Mouse (Mus musculus) heart, embryonic 12.5 days (tissue): ENCODE measurements around the gene Ptprk. TPM values are rescaled to one million over a fixed set of nuclear protein-coding genes. Genes with fewer than 3 reads are reported as not detected.

ENCODE experiments used
- ATAC-seq: fragments of 200-750 bp; cut with Nextera tagmentation; 2 replicates; pipeline ENCODE4 v1.8.0; 2017; ENCODE audit warnings: moderate TSS enrichment, moderate library complexity; ENCODE audit not compliant: insufficient number of reproducible peaks, low FRiP score
- H3K27ac ChIP-seq: fragments of 300-500 bp; sonication (generic); 2 replicates; pipeline ENCODE4 v1.5.1; 2016; ENCODE audit warnings: mild to moderate bottlenecking, moderate library complexity; ENCODE audit not compliant: poor library complexity, severe bottlenecking
- H3K27me3 ChIP-seq: fragments of 300-500 bp; sonication (generic); replicated peaks from 2 replicates; pipeline ENCODE4 v1.6.1; 2016; ENCODE audit warnings: mild to moderate bottlenecking, moderate library complexity
- H3K36me3 ChIP-seq: fragments of 300-500 bp; sonication (generic); 2 replicates; pipeline ENCODE4 v1.6.1; 2016; ENCODE audit warnings: mild to moderate bottlenecking, moderate library complexity
- H3K4me1 ChIP-seq: fragments of 300-500 bp; sonication (generic); replicated peaks from 2 replicates; pipeline ENCODE4 v1.6.1; 2016; ENCODE audit warnings: mild to moderate bottlenecking
- H3K4me2 ChIP-seq: fragments of 300-500 bp; sonication (generic); 2 replicates; pipeline ENCODE4 v1.6.1; 2016; ENCODE audit warnings: mild to moderate bottlenecking, moderate library complexity
- H3K4me3 ChIP-seq: fragments of 300-500 bp; sonication (generic); 2 replicates; pipeline ENCODE4 v1.5.1; 2016; ENCODE audit warnings: mild to moderate bottlenecking
- H3K9ac ChIP-seq: fragments of 300-500 bp; sonication (generic); 2 replicates; pipeline ENCODE4 v1.6.1; 2016; ENCODE audit warnings: mild to moderate bottlenecking, moderate library complexity
- H3K9me3 ChIP-seq: fragments of 300-500 bp; sonication (generic); replicated peaks from 2 replicates; pipeline ENCODE4 v1.6.1; 2016; ENCODE audit warnings: mild to moderate bottlenecking, moderate library complexity
- WGBS: fragments of 180-500 bp; shearing (Covaris S2); methylation state at CpG from one replicate; pipeline ENCODE4 v1.1.7; 2016; 5-methylcytosine and 5-hydroxymethylcytosine counted together
- polyA plus RNA-seq: library from polyadenylated mRNA; unstranded; fragments of >200 nt; fragmentation: Nextera tagmentation; extraction: Ambion mirVana; gene quantifications from 2 replicates; pipeline ENCODE4 v1.2.1, GENCODE M21; 2016

Gene Ptprk
- polyA plus RNA-seq, 1 experiment from 2014 or later: 43.7 TPM

GRCm38 (mm10) chr10:28227732-28228131 lies 153.1 kb downstream of the Ptprk start:
- Histone ChIP-seq H3K27ac (no peak overlapping the region), H3K9ac (no peak overlapping the region), H3K9me3 (no peaks in the 10 kb centered on the region), H3K36me3 (no peaks in the 10 kb centered on the region), H3K4me2 (no peak overlapping the region), H3K4me3 (no peak overlapping the region), H3K4me1 (peaks cover 27% of the 10 kb centered on the region), H3K27me3 (no peaks in the 10 kb centered on the region)
- 41% methylated on average over 4 of the region's 4 CpGs for WGBS
- ATAC-seq: no peak

DNA sequence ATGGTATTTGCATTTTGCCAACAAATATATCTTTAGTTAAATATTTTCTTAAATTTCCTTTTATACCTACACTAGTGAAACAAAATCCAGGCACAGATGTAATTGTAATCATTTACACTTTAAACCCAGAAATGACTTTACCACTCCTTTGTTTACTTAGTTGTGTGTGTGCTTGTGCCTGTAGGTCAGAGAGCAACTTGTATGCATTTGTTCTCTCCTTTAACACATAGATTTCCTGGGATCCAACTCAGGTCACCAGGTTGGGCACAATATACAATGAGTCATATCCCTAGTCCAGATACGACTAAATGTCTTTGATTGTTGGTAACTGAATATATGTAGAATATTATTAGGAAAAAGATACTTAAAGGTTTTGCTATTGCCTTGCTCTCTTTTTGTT lies 153.6 kb downstream of the Ptprk start:
- Histone ChIP-seq H3K36me3 (no peaks in the 10 kb centered on the region), H3K4me3 (no peak overlapping the region), H3K27me3 (no peaks in the 10 kb centered on the region), H3K4me2 (no peak overlapping the region), H3K27ac (no peak overlapping the region), H3K9me3 (no peaks in the 10 kb centered on the region), H3K4me1 (peaks cover 27% of the 10 kb centered on the region), H3K9ac (no peak overlapping the region)
- no peak for ATAC-seq
- WGBS: 84% methylated on average over 1 of the region's 1 CpGs

- H3K4me2 ChIP-seq: no peak overlapping the region
- H3K9me3 ChIP-seq: no peaks in the 10 kb centered on the region
- H3K4me3 ChIP-seq: no peak overlapping the region
- H3K27ac ChIP-seq: no peak overlapping the region
- ATAC-seq: no peak
- no peaks in the 10 kb centered on the region for H3K36me3 ChIP-seq
- 0 out of 2 replicates have a peak, but pooled peaks cover 7% of the 10 kb centered on the region for H3K4me1 ChIP-seq
- no peaks in the 10 kb centered on the region for H3K27me3 ChIP-seq
- H3K9ac ChIP-seq: no peak overlapping the region
- 59% methylated on average over 4 of the region's 4 CpGs for WGBS
These were observed 157.9 kb downstream of the Ptprk start for GRCm38 (mm10) chr10:28232273-28233167.

- H3K9ac ChIP-seq: no peak overlapping the region
These were observed 174.4 kb downstream of the Ptprk start for GRCm38 (mm10) chr10:28249047-28249446.

DNA sequence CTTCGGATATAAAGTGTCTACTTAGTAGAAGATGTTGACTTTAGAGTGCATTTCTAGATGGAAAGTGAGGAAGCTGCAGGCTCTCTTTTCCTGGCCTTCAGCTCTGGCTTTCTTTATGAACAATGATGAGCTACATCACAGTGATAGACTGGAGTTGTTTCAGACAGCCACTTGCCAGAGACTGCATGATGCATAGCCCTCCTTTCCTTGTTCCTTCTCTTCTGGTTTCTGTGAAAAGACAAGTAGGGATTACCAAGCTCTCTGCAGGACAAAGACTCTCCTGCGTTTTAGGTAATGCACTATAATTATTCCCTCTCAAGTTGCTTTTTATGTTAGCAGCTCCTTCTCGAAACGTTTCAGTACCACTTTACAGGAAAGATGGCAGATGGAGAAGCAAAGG lies 176.8 kb downstream of the Ptprk start:
- no peak for ATAC-seq
- Histone ChIP-seq H3K4me3 (no peak overlapping the region), H3K9ac (no peak overlapping the region), H3K36me3 (no peaks in the 10 kb centered on the region), H3K27me3 (no peaks in the 10 kb centered on the region), H3K27ac (no peak overlapping the region), H3K4me2 (no peak overlapping the region), H3K4me1 (no peaks in the 10 kb centered on the region), H3K9me3 (no peaks in the 10 kb centered on the region)
- WGBS: 69% methylated on average over 4 of the region's 4 CpGs

More at GRCm38 (mm10) chr10:28249047-28249446, 174.4 kb downstream of the Ptprk start:
- no peak overlapping the region for H3K27ac ChIP-seq
- no peak for ATAC-seq
- no peak overlapping the region for H3K4me3 ChIP-seq
- H3K36me3 ChIP-seq: no peaks in the 10 kb centered on the region
- H3K27me3 ChIP-seq: no peaks in the 10 kb centered on the region
- H3K9me3 ChIP-seq: no peaks in the 10 kb centered on the region
- H3K4me2 ChIP-seq: no peak overlapping the region
- WGBS: 91% methylated on average over 4 of the region's 4 CpGs
- no peaks in the 10 kb centered on the region for H3K4me1 ChIP-seq

DNA sequence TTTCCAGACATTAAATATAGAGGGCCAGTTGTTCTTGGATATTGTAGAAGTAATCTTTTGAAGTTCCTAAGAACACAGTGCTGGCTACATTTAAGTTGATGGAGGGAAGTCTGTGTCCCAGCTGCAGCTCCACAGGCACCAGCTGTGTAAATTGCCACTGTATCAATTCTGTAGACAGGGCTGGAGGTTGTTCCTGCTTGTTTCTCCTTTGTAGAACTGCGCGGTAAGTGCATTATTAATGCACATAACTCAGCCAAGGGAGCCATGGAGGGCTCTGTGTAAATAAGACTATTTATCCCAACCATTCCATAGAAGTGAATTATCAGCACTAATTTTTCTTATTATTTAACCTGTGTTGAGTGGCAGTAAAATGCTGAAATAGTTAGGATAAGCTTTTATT lies 186.0 kb downstream of the Ptprk start:
- H3K27ac ChIP-seq: no peak overlapping the region
- no peak overlapping the region for H3K9ac ChIP-seq
- 92% methylated on average over 2 of the region's 2 CpGs for WGBS
- peaks cover 2% of the 10 kb centered on the region; the same call in 1 of the 2 replicates for H3K36me3 ChIP-seq
- no peak overlapping the region for H3K4me3 ChIP-seq
- no peaks in the 10 kb centered on the region for H3K27me3 ChIP-seq
- ATAC-seq: no peak
- no peaks in the 10 kb centered on the region for H3K9me3 ChIP-seq
- H3K4me1 ChIP-seq: no peaks in the 10 kb centered on the region
- no peak overlapping the region for H3K4me2 ChIP-seq

DNA sequence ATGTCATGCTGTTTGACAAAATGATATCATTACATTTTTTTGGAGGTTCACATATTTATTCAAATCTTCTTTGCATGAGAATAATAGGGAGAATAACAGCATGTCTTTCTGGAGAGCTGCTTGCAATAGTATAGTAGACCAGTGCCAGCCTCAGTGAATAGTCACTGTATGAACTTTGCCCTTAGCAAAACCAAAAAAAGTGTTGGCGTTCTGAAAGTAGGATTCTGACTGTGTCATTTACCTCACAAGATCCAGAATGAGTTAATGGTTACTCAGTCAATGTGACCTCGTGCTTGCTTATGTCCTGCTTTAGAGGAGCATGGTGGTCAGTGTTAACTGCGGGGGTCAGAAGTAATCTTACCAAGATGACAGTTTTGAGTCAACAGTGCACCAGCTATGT lies 187.5 kb downstream of the Ptprk start:
- WGBS: 77% methylated on average over 3 of the region's 3 CpGs
- peaks cover 4% of the 10 kb centered on the region; the same call in 1 of the 2 replicates for H3K9me3 ChIP-seq
- peaks cover 10% of the 10 kb centered on the region for H3K36me3 ChIP-seq
- H3K4me1 ChIP-seq: no peaks in the 10 kb centered on the region
- H3K9ac ChIP-seq: no peak overlapping the region
- no peaks in the 10 kb centered on the region for H3K27me3 ChIP-seq
- H3K27ac ChIP-seq: no peak overlapping the region
- no peak for ATAC-seq
- no peak overlapping the region for H3K4me2 ChIP-seq
- H3K4me3 ChIP-seq: no peak overlapping the region

DNA sequence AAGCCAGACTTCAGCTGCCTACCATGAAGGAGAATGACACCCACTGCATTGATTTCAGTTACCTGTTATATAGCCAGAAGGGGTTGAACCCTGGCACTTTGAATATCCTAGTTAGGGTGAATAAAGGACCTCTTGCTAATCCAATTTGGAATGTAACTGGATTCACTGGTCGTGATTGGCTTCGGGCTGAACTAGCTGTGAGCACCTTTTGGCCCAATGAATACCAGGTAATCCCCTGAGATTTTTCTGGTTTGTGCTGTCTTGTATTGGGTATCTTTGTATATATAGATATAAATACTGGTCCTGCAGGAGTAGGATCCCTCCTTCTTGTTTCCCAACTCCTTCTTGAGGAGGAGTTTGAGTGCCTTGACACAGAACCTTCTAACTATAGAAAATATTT lies 188.9 kb downstream of the Ptprk start:
- WGBS: 90% methylated on average over 2 of the region's 2 CpGs
- H3K4me2 ChIP-seq: no peak overlapping the region
- ATAC-seq: no peak

DNA sequence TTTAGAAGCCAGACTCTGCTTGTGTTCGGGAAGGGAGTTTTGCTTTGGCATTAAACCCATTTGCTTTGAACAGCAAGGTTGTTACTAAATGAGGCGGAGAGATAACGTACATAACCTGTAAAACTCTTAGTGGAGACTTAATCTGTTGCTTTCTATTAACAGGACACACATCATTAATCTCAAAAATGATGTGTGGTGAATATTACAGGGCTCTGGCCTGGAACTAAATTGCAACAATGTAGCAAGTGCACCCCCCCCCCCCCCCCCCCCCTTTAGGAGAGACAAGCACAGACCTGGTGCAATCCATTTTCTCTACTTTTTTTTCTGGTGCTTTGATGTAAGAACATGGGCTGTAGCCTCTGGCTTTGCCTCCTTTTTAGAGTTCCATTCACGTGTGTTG lies 195.7 kb downstream of the Ptprk start:
- Histone ChIP-seq H3K27me3 (no peaks in the 10 kb centered on the region), H3K9me3 (peaks cover 4% of the 10 kb centered on the region; the same call in 1 of the 2 replicates), H3K4me1 (no peaks in the 10 kb centered on the region), H3K36me3 (peaks cover 15% of the 10 kb centered on the region), H3K27ac (no peak overlapping the region), H3K9ac (no peak overlapping the region), H3K4me2 (no peak overlapping the region), H3K4me3 (no peak overlapping the region)
- no peak for ATAC-seq
- 77% methylated on average over 4 of the region's 4 CpGs for WGBS

More for the DNA sequence above, 188.9 kb downstream of the Ptprk start:
- H3K4me1 ChIP-seq: no peaks in the 10 kb centered on the region
- peaks cover 4% of the 10 kb centered on the region; the same call in 1 of the 2 replicates for H3K9me3 ChIP-seq
- H3K27ac ChIP-seq: no peak overlapping the region
- H3K27me3 ChIP-seq: no peaks in the 10 kb centered on the region
- H3K36me3 ChIP-seq: peaks cover 10% of the 10 kb centered on the region
- H3K4me3 ChIP-seq: no peak overlapping the region
- H3K9ac ChIP-seq: no peak overlapping the region

DNA sequence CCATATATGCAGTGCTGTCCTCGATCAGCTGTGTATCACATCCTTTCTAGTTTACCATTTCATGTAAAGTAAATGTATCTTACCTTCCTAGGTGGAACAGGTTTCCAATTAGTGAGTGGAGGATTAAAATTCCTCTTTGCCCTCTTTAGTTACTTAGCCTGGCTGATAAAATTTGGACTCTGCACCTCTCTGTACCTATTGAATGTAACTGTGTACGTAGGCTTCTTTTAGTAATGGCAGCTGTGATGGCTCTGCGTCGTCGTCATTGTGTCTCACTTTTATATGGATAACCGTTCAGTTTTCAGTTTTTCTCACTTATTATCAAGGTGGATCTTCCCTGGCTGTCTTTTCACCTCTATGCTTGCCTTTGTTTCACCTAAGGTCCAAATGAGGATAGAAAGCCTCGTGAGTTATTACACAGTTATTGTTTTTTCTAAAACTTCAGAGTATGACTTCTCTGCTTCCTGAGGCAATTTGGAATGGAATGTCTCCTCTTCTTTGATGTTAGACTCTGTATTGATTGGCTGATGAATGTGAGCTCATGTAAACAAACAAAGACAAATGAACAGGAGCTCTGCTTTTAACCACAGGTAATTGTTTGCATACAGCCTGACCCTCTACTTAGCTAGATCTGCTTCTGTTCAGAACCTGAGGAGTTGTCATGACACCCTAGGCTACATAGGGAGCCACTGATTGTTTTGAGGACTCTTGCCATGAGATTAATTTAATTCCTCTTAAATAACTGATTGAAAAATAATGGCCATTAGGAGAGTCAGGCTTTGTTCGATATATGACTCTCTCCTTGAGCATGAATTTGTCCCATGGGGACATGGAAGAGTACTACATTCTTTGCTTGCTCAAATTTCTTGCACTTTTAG lies 197.3 kb downstream of the Ptprk start:
- H3K9ac ChIP-seq: no peak overlapping the region
- H3K27me3 ChIP-seq: no peaks in the 10 kb centered on the region
- peaks cover 4% of the 10 kb centered on the region; the same call in 1 of the 2 replicates for H3K4me1 ChIP-seq
- 0 out of 2 replicates have a peak, but pooled peaks cover 4% of the 10 kb centered on the region for H3K36me3 ChIP-seq
- 86% methylated on average over 8 of the region's 8 CpGs for whole genome bisulfite sequencing
- no peak overlapping the region for H3K4me2 ChIP-seq
- H3K4me3 ChIP-seq: no peak overlapping the region
- H3K27ac ChIP-seq: no peak overlapping the region
- no peaks in the 10 kb centered on the region for H3K9me3 ChIP-seq
- ATAC-seq: no peak

- H3K36me3 ChIP-seq: no peaks in the 10 kb centered on the region
- no peak overlapping the region for H3K9ac ChIP-seq
- H3K4me2 ChIP-seq: no peak overlapping the region
- H3K27ac ChIP-seq: no peak overlapping the region
- no peak for ATAC-seq
- H3K9me3 ChIP-seq: no peaks in the 10 kb centered on the region
- WGBS: 84% methylated on average over 2 of the region's 2 CpGs
- no peaks in the 10 kb centered on the region for H3K27me3 ChIP-seq
- H3K4me1 ChIP-seq: peaks cover 4% of the 10 kb centered on the region; the same call in 1 of the 2 replicates
- H3K4me3 ChIP-seq: no peak overlapping the region
These were observed 204.1 kb downstream of the Ptprk start for GRCm38 (mm10) chr10:28278757-28279156.
